Mouse (Mus musculus) kidney, postnatal 25 days (tissue): ENCODE data around the gene Tk1.
A peak's percentile ranks its signal among the peaks of the same experiment; 100 is the strongest.

Experiments used
- DNase-seq, 2 experiments: peaks; one replicate each; pipeline ENCODE4 v3.0.0; 2021; ENCODE audit warnings: mixed read lengths in 2 of 2

Tk1 gene

DNA sequence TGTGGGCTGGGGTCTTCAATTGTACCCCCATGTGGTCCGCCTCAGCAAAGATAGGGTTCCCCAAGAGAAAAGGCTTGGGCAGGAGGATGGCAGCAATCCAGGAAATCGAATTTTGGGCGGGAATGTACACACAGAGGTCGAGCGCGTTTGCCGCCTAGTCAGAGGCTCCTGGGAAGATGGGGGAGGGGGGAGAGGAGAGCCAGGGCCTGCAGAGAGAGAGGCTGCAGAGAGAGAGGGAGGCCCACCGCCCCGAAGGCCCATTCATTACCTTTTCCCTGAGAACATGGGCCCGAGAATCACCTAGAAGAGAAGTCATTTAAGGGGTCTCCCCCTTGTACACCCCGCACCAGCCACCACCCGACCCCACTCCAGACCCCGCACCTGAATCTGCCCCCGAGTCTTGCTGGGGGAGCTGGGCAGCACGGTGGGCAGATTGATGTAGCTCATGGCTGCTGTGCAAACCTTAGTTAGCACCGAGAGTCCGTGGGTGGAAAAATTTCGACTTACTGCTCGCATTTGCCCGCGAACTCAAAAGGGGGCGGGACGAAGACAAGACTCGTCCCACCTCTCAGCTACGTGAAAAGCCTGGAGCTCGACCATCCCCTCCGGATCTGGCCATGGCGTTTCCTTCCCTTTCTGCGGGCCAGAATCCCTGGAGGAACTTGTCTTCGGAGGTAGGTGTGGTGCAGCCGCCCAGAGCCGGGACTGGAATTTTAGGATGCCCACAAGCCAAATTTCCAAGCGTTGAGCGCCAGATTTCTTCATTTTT lies at the start of gene Tk1, which contains the start of gene Afmid:
TSS of gene Tk1 (minus strand) at position 760 of the 769 bp plus-strand sequence.
TSS of gene Afmid (plus strand) at position 592 of the 769 bp plus-strand sequence.
- DNase-seq = peak; percentile 87 to 93

- no peak for DNase-seq
Observed at GRCm38 (mm10) chr11:117875681-117876080, 49.8 kb upstream of the Tk1 start.

- no peak for DNase-seq
Observed at GRCm38 (mm10) chr11:117874419-117874818, 48.5 kb upstream of the Tk1 start.

- peak; percentile 90 to 93 for DNase-seq
Observed at GRCm38 (mm10) chr11:117872861-117873608, 47.1 kb upstream of the Tk1 start, which contains the start of gene Tha1. Gene Tha1 (minus strand): TSS chr11:117873481.

DNA sequence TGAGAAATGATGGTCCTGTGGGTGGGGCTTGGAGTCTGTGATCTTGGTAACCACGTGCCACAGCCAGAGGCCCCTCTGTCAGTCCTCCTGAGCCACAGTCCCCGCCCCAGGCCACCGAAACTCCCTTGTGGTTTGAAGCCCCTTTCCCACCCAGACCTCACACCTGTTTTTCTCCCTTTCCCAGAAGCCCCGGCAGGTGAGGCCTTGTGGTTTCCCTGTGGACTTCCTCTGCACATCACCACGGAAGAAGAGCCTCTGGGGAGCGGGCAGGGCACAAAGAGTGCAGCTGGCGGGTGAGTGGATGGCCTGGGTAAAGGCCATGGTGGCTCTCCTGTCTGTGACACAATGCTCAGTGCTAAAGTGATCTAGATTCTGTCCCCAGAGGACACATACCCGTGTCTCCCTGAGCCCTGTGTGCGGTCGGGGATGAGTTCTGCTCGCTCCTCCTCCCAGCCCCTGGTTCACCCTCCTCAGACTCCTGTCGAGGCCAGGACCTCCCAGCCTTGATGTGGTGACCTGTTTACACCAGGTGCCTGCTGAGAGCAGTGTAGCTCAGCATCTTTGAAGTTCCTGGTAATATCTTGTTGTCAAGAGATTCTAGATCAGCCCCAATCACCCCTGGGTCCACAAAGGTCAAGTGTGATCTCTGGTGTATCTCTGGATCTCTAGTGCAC lies 46.2 kb upstream of the Tk1 start:
- DNase-seq = no peak

GRCm38 (mm10) chr11:117871376-117871775 lies 45.5 kb upstream of the Tk1 start:
- no peak for DNase-seq

DNA sequence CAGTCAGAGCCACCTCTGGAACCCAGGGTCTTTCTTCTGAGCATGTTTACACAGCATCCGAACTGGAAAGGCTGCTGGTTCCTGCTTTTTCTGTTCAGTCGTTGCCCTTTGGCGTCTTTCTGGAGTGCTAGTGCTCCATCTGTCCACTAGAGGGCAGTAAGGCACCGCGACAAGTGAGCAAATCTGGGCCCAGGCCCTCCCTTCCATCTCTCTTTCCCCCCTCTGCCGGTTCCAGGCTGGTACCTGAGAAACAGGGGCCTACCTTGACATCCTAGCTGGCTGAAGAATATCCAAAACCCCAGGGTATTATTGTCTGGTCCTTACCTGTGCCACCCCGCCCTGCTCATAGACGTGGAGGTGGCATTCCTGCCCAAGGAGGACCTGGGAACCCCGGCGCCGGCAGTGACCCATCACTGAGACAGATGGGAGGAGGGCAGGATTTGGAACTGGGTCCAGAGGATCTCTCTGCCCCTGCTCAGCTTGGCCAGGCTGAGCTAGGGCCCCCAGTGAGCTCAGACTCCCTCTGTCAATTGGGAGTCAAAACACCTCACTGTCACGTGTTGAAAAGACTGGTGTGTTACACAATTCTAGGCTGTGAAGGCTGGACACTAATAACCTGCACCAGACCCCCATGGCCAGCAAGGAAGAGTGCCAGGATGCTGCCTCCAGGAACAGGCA lies 44.9 kb upstream of the Tk1 start:
- DNase-seq = peak; percentile 69 to 78

DNA sequence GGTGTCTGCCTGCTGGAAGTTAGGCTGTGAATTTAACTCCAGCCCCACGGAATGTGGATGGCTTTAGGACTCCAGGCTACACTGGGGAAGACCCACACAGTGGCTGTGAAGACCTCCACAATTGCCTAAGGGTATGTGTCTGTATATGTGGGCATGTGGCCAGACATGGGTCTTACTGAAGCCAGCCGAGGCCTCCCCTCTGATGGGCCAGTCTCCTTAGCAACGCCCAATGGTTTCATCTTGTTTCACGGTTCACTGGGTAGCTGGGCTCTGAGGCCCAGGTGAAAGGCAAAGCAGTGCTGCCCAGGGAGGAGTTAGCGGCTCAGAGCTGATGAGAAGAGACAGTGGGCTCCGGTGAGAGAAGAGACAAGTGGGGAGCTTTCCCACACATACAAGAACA lies 40.1 kb upstream of the Tk1 start:
- peak; percentile 59 to 76 for DNase-seq

- DNase-seq = no peak
Observed at GRCm38 (mm10) chr11:117864805-117865204, 38.9 kb upstream of the Tk1 start.

DNA sequence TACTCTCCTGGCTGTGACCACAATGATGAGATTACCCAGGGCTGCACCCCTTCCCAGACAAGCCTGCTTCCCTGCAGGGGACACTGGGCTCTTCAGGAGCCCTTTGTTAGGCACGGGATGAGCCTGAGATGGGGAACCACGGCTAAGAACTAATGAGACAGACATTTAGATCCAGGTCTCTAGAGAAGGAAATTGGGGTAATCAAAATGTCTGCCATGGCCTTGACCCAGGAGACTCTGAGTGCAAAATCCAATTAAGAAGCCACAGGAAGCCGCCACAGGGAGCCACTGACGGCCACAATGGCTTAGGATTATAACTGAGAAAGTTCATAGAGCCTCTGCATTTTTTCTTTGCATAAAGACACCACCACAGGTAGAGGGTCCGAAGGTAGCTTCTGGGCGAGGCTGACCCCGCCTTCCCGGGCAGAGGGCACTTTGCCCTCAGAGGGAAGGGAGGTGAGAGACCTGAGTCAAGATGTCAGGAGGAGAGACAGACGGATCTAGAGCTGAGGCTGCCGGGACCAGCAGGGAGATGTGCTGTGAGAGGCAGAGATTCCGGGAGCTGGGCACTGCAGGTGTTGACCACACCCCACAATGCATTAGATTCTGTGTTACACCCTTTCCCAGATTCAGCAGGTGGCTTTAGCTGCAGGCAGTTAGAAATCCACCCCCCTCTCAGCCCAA lies 37.4 kb upstream of the Tk1 start:
- peak; percentile 64 to 84 for DNase-seq

DNA sequence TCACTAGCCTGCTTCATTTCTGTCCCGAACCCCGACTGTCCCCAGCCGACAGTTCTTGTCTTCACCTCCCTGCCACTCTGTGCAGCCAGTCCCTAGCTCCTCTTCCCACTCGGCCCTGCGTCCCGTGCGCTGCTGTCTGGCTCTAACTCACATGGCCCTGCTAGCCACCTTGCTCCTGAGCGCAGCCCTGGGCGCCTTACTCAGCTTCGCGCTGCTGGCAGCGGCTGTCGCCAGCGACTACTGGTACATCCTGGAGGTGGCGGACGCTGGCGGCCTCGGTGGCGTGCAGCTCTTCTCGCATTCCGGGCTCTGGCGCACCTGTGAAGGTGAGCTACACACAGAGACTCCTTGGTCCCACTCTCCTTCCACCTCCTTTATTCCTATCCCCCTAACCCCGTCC lies 34.7 kb upstream of the Tk1 start, which contains the start of gene Tmem235:
TSS of gene Tmem235 (plus strand) at position 152 of the 400 bp plus-strand sequence.
- DNase-seq = no peak

DNA sequence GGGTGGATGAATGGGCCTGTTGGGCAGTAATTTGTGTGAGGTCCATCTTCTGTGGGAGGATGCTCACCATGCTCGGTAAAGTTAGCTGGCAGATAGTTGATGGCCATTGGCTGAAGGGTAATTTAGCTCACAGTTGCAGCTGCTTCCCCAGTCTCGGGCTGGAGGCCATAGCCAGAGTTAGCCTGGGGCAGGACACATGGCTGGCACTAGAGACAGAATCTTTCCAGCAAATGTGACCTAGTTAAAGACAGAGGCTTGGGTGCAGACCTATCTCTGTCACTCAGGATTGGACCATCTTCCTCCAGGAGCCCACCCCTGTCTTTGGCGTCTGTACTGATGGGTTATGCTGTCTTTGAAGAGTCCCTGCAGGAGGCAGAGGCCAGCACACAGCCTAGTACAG lies 32.5 kb upstream of the Tk1 start:
- no peak for DNase-seq

GRCm38 (mm10) chr11:117857462-117857861 lies 31.6 kb upstream of the Tk1 start:
- DNase-seq = no peak

DNA sequence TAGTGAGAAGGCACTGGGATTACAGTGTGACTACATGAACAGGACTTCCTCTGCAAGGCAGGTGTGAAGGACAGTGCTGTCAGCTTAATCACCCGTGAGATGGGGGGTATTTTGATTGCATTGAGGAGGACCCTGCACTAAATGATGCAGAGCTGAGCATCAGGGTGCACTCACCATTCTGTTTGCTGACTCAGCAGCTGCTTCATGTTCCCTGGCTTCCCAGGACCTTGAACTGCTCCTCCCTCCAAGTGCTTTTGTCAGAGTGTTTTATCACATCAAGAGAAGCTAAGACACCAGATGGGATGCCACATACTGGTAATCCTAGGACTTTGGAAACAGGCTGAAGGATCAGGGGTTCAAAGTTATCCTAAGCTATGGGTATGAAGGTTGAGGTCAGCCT lies 30.1 kb upstream of the Tk1 start:
- DNase-seq = no peak

DNA sequence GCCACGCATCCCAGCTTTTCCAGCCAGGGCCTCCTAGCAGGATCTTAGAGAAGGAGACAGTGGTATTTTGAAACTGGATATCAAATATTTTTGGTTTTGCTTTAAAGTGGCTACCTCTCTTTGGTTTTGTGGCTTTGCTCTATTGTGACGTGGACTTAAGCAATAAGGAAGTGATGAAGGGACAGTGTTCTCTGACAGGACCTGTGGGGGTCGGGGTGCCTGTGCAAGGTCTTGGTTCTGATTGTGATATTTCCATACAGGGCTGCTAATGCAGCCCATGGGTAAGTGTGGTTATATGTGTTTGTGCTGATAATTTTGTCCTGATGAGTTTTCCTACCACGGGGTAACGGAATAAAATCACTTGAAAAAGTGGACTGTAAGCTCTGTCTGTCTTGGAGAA lies 29.5 kb upstream of the Tk1 start:
- DNase-seq = no peak

DNA sequence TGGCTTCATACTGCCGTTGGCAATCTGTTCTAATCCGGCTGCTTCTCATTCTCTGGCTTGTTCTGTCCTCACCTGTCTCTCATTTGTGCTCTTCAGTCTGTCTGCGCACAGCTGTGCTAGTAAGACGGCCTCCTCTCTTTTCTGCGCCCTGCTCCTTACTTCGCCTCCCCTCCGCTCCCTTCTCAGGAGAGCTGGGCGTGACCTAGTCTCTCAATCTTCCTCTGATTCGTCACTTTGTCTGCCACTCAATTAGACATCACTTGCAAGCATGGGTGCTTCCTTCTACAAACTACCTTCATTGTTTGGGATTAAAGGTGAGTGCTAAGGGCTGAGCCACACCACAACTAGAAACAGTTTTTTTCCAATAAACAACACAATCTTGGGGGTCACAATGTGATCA lies 28.3 kb upstream of the Tk1 start:
- no peak for DNase-seq

DNA sequence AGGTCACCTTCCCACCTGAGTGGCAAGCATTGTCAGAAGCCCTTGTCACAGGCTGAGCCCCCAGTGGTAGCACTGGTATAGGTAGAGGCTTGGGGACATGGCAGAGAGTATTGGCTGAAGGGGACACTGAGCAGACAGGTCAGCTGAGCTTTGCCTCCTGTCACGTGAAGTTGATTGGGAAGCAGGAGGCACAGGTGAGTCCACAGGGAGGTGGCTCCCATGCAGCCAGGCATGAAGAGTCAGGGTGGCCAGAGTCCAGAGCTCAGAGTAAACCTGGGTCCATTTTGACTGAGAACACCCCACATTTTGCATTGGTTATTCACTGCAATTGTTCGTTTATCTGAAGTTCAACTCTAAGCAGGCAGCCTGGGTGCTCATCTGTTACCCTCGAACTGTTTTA lies 27.0 kb upstream of the Tk1 start:
- DNase-seq = peak in 1 of 2 experiments; percentile 64

DNA sequence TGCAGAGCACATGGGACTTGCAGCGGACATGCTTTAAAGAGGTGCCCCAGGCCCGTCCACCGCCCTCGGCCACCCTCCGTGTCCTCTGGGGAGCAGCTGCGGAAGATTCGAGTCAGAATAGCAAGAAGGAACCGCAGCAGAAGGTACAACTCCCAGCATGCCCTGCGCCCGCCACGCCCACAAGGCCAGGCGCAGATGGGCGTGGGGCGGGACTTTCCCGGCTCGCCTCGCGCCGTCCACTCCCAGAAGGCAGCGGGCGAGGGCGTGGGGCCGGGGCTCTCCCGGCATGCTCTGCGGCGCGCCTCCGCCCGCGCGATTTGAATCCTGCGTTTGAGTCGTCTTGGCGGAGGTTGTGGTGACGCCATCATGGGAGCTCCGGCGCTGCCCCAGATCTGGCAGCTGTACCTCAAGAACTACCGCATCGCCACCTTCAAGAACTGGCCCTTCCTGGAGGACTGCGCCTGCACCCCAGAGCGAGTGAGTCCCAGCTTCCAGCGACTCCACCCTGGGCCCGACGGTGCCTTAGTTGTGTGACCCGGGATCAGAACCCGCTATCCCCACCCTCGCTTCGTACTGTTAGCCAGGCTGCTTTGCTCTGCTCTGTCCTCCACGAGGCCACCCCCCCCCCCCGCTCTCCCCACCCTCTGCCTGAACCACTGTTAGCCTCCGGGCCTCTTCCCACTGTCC lies 23.2 kb upstream of the Tk1 start, which contains the start of gene Birc5:
TSS of gene Birc5 (plus strand) at position 267 of the 687 bp plus-strand sequence.
- DNase-seq = peak; percentile 97 to 98

- peak; percentile 43 to 69 for DNase-seq
Observed at GRCm38 (mm10) chr11:117848271-117848984, 22.5 kb upstream of the Tk1 start.

- DNase-seq = peak in 1 of 2 experiments; percentile 69
Observed at GRCm38 (mm10) chr11:117847593-117848215, 21.8 kb upstream of the Tk1 start.
